Mouse (Mus musculus): Measurements from ENCODE around the gene Sdf2. TPM values are rescaled to one million over a fixed set of nuclear protein-coding genes. Genes with fewer than 3 reads are reported as not detected.

Gene Sdf2
- polyA plus RNA-seq, 2 experiments, result 93.8 to 125 TPM

DNA sequence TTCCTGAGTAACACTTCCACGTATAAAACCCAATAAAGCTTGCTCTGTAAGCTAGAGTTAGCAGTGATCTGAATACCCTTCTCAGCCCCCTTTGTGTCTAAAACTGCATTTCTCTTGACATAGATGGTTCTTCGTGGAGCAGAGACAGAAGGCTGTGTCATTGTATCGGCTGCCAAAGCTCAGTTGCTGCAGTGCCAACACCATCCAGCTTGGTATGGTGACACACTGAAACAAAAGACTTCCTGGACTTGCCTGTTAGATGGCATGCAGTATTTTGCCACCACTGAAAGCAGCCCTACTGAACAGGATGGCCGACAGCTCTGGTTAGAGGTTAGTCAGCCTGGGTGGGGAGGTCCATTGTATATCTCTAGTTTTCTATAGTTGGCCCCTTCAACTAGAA, 34.0 kb downstream of the Sdf2 start:
- H3K4me3 ChIP-seq (replicated peaks; ENCODE audit: low read length), result no peak overlapping the region
- no peaks in the 10 kb centered on the region for H3K4me1 ChIP-seq (ENCODE audit: control insufficient read depth, insufficient read depth, low read length)
- H3K4me2 ChIP-seq (replicated peaks; ENCODE audit: low read depth, low read length, severe bottlenecking), result no peak overlapping the region
- H3K9ac ChIP-seq (ENCODE audit: low read depth, low read length, severe bottlenecking), result no peak overlapping the region
- 78% methylated on average over 4 of the region's 4 CpGs for WGBS
- ATAC-seq (ENCODE audit: low FRiP score, low read depth), result no peak
- H3K27ac ChIP-seq (replicated peaks; ENCODE audit: low read depth, low read length), result no peak overlapping the region
- no peaks in the 10 kb centered on the region for H3K27me3 ChIP-seq (ENCODE audit: control insufficient read depth, insufficient read depth, low read length)
- peaks cover 99% of the 10 kb centered on the region for H3K36me3 ChIP-seq (ENCODE audit: control insufficient read depth, insufficient read depth, low read length)
- no peak for DNase-seq (ENCODE audit: low spot score)
- H3K9me3 ChIP-seq (ENCODE audit: control insufficient read depth, low read length), result no peaks in the 10 kb centered on the region
- TF ChIP-seq POLR2A (IDR thresholded peaks at IDR 0.05; ENCODE audit: borderline replicate concordance, extremely low read depth, insufficient read depth, insufficient read length), result no peak

DNA sequence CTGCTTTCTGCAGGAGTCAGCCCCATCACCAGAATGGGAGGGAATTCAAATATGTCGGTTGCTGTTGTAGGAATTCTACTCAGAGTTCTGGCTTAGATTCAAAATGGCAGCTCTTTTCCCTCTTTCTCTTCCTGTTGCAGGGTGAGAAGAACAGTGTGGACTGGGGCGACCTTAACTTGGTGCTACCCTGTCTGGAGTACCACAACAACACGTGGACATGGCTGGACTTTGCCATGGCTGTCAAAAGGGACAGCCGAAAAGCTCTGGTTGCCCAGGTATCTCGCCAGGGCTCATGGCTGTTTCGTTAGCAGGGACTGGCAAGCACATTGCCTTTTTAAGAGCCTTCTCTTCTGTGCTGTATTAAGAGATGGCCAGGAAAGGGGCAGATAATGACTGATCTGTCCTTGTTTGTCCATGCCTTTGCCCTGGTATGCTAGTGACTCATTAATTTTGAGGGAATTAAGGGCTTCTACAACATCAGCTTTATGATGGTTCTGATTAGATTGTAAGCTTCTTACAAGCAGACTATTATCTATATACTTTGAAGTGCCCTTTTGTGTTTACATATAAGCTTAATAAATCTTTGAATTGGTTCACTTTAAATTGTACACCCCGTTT, 43.7 kb downstream of the Sdf2 start:
- Histone ChIP-seq H3K9ac (ENCODE audit: low read depth, low read length, severe bottlenecking) (no peak overlapping the region), H3K4me2 (replicated peaks; ENCODE audit: low read depth, low read length, severe bottlenecking) (no peak overlapping the region), H3K27me3 (ENCODE audit: control insufficient read depth, insufficient read depth, low read length) (no peaks in the 10 kb centered on the region), H3K4me3 (replicated peaks; ENCODE audit: low read length) (no peak overlapping the region), H3K9me3 (ENCODE audit: control insufficient read depth, low read length) (no peaks in the 10 kb centered on the region), H3K36me3 (ENCODE audit: control insufficient read depth, insufficient read depth, low read length) (peaks cover 76% of the 10 kb centered on the region), H3K4me1 (ENCODE audit: control insufficient read depth, insufficient read depth, low read length) (no peaks in the 10 kb centered on the region), H3K27ac (replicated peaks; ENCODE audit: low read depth, low read length) (no peak overlapping the region)
- TF ChIP-seq POLR2A (IDR thresholded peaks at IDR 0.05; ENCODE audit: borderline replicate concordance, extremely low read depth, insufficient read depth, insufficient read length), result no peak
- no peak for ATAC-seq (ENCODE audit: low FRiP score, low read depth)
- WGBS, result 87% methylated on average over 7 of the region's 7 CpGs
- DNase-seq (ENCODE audit: low spot score), result no peak

DNA sequence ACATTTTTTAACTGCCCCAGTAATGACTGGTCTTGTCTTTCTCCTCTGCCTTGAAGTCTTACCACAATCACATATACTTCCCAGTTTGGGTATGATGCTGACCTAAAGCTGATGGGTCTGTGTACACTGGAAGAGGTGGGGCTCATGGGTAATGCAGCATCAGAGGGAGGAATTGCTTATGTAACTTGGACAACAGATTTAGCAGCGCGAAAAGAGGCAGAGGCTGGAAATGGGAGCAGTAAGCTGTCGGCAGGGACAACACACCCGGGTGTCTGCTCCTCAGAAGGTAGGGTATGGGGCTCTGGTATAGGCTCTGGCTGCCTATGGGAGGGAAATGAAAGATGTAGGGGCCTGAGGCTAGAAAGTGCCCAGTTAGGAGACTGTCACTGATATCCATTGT, 45.1 kb downstream of the Sdf2 start, which contains the start of gene BC030499:
TSS of gene BC030499 (plus strand) at position 188 of the 400 bp plus-strand sequence.
- TF ChIP-seq POLR2A (IDR thresholded peaks at IDR 0.05; ENCODE audit: borderline replicate concordance, extremely low read depth, insufficient read depth, insufficient read length), result no peak
- no peaks in the 10 kb centered on the region for H3K27me3 ChIP-seq (ENCODE audit: control insufficient read depth, insufficient read depth, low read length)
- H3K9ac ChIP-seq (ENCODE audit: low read depth, low read length, severe bottlenecking), result no peak within 1 kb of the TSS
- no peak within 1 kb of the TSS for H3K4me2 ChIP-seq (replicated peaks; ENCODE audit: low read depth, low read length, severe bottlenecking)
- peaks cover 62% of the 10 kb centered on the region for H3K36me3 ChIP-seq (ENCODE audit: control insufficient read depth, insufficient read depth, low read length)
- H3K4me3 ChIP-seq (replicated peaks; ENCODE audit: low read length), result no peak within 1 kb of the TSS
- no peak within 1 kb of the TSS for H3K27ac ChIP-seq (replicated peaks; ENCODE audit: low read depth, low read length)
- 92% methylated on average over 4 of the region's 4 CpGs for WGBS
- H3K4me1 ChIP-seq (ENCODE audit: control insufficient read depth, insufficient read depth, low read length), result no peaks in the 10 kb centered on the region
- no peaks in the 10 kb centered on the region for H3K9me3 ChIP-seq (ENCODE audit: control insufficient read depth, low read length)
- DNase-seq (ENCODE audit: low spot score) (no peak), ATAC-seq (ENCODE audit: low FRiP score, low read depth) (no peak)

DNA sequence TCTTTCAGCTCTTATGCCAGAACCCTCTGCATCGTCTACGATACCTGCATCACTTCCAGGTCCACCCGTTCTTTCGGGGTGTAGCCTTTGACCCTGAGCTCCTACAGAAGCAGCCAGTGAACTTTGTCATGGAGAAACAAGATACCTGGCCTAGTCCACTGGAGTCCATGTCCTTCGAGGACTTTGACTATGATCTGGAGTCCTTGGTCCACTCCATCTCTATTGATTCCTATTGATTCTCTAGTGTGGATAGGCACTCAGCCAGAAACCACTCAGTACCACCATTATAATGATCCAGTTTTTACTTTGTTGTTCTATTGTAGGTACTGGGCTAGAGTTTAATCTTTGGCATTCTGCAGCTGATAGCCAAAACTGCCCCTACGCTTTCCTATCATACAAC, 49.0 kb downstream of the Sdf2 start:
- Histone ChIP-seq H3K27ac (replicated peaks; ENCODE audit: low read depth, low read length) (no peak overlapping the region), H3K36me3 (ENCODE audit: control insufficient read depth, insufficient read depth, low read length) (peaks cover 26% of the 10 kb centered on the region), H3K9ac (ENCODE audit: low read depth, low read length, severe bottlenecking) (no peak overlapping the region), H3K4me3 (replicated peaks; ENCODE audit: low read length) (no peak overlapping the region), H3K27me3 (ENCODE audit: control insufficient read depth, insufficient read depth, low read length) (no peaks in the 10 kb centered on the region), H3K4me1 (ENCODE audit: control insufficient read depth, insufficient read depth, low read length) (no peaks in the 10 kb centered on the region), H3K9me3 (ENCODE audit: control insufficient read depth, low read length) (no peaks in the 10 kb centered on the region), H3K4me2 (replicated peaks; ENCODE audit: low read depth, low read length, severe bottlenecking) (no peak overlapping the region)
- ATAC-seq (ENCODE audit: low FRiP score, low read depth), result no peak
- no peak for DNase-seq (ENCODE audit: low spot score)
- whole genome bisulfite sequencing, result 95% methylated on average over 6 of the region's 6 CpGs
- no peak for TF ChIP-seq POLR2A (IDR thresholded peaks at IDR 0.05; ENCODE audit: borderline replicate concordance, extremely low read depth, insufficient read depth, insufficient read length)

DNA sequence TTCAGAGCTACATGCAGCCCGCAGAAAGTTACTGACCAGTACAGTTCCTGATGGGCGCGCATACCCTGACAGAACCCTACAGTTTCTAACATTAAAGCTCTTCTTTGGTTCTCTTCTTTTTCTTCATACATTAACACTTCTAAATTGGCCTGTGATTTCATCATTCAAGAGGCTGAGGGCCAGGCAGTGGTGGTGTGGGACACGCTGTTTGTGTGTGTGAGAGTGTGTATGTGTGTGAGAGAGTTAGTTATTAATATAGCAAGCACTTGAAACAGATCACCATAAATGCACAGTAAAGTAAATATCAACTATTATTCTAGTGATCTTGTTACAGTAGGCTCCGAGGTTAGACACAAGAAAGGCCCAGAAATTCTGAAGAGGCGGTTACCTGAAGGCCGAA, 55.4 kb downstream of the Sdf2 start:
- no peaks in the 10 kb centered on the region for H3K27me3 ChIP-seq (ENCODE audit: control insufficient read depth, insufficient read depth, low read length)
- H3K9ac ChIP-seq (ENCODE audit: low read depth, low read length, severe bottlenecking), result 0 out of 2 replicates have a peak overlapping the region, but pooled peaks have one; percentile 35
- H3K4me1 ChIP-seq (ENCODE audit: control insufficient read depth, insufficient read depth, low read length), result peaks cover 6% of the 10 kb centered on the region; the same call in 1 of the 2 replicates
- DNase-seq (ENCODE audit: low spot score), result no peak
- TF ChIP-seq POLR2A (IDR thresholded peaks at IDR 0.05; ENCODE audit: borderline replicate concordance, extremely low read depth, insufficient read depth, insufficient read length), result no peak
- no peaks in the 10 kb centered on the region for H3K9me3 ChIP-seq (ENCODE audit: control insufficient read depth, low read length)
- no peak overlapping the region; the same call in 1 of the 2 replicates for H3K27ac ChIP-seq (replicated peaks; ENCODE audit: low read depth, low read length)
- no peak for ATAC-seq (ENCODE audit: low FRiP score, low read depth)
- WGBS, result 58% methylated on average over 7 of the region's 7 CpGs
- peaks cover 19% of the 10 kb centered on the region for H3K36me3 ChIP-seq (ENCODE audit: control insufficient read depth, insufficient read depth, low read length)
- H3K4me2 ChIP-seq (replicated peaks; ENCODE audit: low read depth, low read length, severe bottlenecking), result peak overlapping the region; percentile 85
- H3K4me3 ChIP-seq (replicated peaks; ENCODE audit: low read length), result peak overlapping the region; percentile 68

All from limb, embryonic 14.5 days (tissue).